Mouse (Mus musculus) forebrain, embryonic 16.5 days (tissue): ENCODE data around the gene 4930523C07Rik. TPM values are rescaled to one million over a fixed set of nuclear protein-coding genes. Genes with fewer than 3 reads are reported as not detected.
A peak's percentile ranks its signal among the peaks of the same experiment; 100 is the strongest.

Source experiments
- ATAC-seq: fragments of 200-750 bp; cut with Nextera tagmentation; 2 replicates; pipeline ENCODE4 v1.8.0; 2017; ENCODE audit warnings: mild to moderate bottlenecking, moderate library complexity
- H3K27ac ChIP-seq: fragments of 300-500 bp; sonication (generic); 2 replicates; pipeline ENCODE4 v1.5.1; 2014; ENCODE audit warnings: low read length, control low read depth
- H3K27me3 ChIP-seq: fragments of 300-500 bp; sonication (generic); replicated peaks from 2 replicates; pipeline ENCODE4 v1.6.1; 2014; ENCODE audit warnings: low read length; ENCODE audit not compliant: control insufficient read depth, insufficient read depth
- H3K36me3 ChIP-seq: fragments of 300-500 bp; sonication (generic); 2 replicates; pipeline ENCODE4 v1.6.1; 2014; ENCODE audit not compliant: control insufficient read depth, insufficient read depth
- H3K4me1 ChIP-seq: fragments of 300-500 bp; sonication (generic); replicated peaks from 2 replicates; pipeline ENCODE4 v1.6.1; 2014; ENCODE audit warnings: low read length; ENCODE audit not compliant: control insufficient read depth, insufficient read depth
- H3K4me2 ChIP-seq: fragments of 300-500 bp; sonication (generic); 2 replicates; pipeline ENCODE4 v1.6.1; 2014; ENCODE audit warnings: mild to moderate bottlenecking, low read length, control low read depth
- H3K4me3 ChIP-seq: fragments of 300-500 bp; sonication (generic); replicated peaks from 2 replicates; pipeline ENCODE4 v1.5.1; 2014; ENCODE audit warnings: mild to moderate bottlenecking, low read length, control low read depth
- H3K9ac ChIP-seq: fragments of 300-500 bp; sonication (generic); replicated peaks from 2 replicates; pipeline ENCODE4 v1.6.1; 2014; ENCODE audit warnings: low read depth, low read length, control low read depth
- H3K9me3 ChIP-seq: fragments of 300-500 bp; sonication (generic); 2 replicates; pipeline ENCODE4 v1.6.1; 2016; ENCODE audit warnings: low read length; ENCODE audit not compliant: control insufficient read depth
- WGBS: fragments of 180-500 bp; shearing (Covaris S2); extraction: QIAGEN DNeasy Blood & Tissue Kit; methylation state at CpG from one replicate; pipeline ENCODE4 v1.1.7; 2014; 5-methylcytosine and 5-hydroxymethylcytosine counted together
- polyA plus RNA-seq: library from polyadenylated mRNA; unstranded; fragments of >200 nt; fragmentation: Nextera tagmentation; extraction: Ambion mirVana; gene quantifications from 2 replicates; pipeline ENCODE4 v1.2.1, GENCODE M21; 2015

The 4930523C07Rik gene
- polyA plus RNA-seq: 2.1 and 2.5 TPM in 2 replicates

DNA sequence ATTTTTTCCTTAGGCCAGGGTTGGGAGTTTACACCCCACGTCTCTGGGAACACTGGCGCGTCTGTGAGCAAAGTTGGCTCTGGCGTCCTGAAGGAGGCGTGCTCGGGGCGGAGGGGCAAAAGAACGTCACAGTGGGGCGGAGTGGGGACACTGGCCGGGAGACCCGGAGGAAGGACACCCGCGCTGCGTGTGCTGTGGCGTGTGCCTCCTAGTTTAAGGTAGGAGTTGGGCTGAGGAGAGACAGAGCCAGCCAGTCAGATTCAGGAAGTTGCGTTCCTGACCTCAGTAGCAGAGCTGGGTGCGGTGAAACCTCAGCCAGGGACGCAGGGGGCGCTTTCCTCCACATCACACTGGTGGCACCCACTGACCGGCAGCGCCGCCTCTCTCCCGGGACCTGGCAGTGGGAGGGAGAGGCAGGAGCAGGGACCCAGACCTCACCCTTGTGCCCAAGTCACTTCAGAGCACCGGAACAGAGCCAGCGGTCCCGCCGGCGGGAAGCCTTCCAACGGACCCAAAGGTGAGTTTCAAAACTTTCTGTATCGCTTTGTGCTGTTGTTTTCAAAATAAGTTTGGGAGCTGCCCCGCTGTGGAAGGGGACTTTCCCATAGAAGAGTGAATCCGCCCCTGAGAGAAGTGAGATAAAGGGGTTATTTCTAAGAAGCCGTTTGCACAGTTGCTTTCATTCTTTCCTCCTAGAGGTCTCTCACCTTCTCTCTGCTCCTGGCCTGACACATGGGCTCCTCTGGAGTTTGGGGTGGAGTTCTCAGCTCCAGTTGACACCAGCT lies at the start of gene 4930523C07Rik:
Gene 4930523C07Rik, plus strand, starts transcription at position 146 of the 785 bp plus-strand sequence.
- Histone ChIP-seq H3K4me3 (peak within 1 kb of the TSS; percentile 31), H3K27me3 (no peaks in the 10 kb centered on the region), H3K4me1 (peaks cover 7% of the 10 kb centered on the region), H3K4me2 (peak within 1 kb of the TSS; percentile 62), H3K27ac (no peak within 1 kb of the TSS), H3K9ac (peak within 1 kb of the TSS; percentile 40; the same call in 1 of the 2 replicates), H3K36me3 (no peaks in the 10 kb centered on the region), H3K9me3 (no peaks in the 10 kb centered on the region)
- WGBS: 2% methylated on average over 33 of the region's 33 CpGs
- ATAC-seq: peak; percentile 59; the same call in 1 of the 2 replicates

DNA sequence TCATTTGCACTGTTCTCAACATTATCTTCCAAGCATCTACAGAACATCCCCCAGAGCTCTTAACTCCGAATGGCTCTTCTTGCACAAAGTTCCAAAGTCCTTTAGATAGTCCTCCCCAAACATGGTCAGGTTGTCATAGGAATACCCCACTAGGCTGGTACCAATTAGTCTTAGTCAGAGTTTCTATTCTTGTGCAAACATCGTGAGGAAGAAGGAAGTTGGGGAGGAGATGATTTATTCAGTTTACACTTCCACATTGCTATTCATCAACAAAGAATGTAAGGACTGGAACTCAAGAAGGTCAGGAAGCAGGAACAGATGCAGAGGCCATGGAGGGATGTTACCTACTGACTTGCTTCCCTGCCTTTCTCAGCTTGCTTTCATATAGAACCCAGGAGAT lies 46.9 kb upstream of the 4930523C07Rik start:
- no peak overlapping the region for H3K27ac ChIP-seq
- H3K9me3 ChIP-seq: no peaks in the 10 kb centered on the region
- no peak overlapping the region for H3K4me2 ChIP-seq
- no peak overlapping the region for H3K4me3 ChIP-seq
- H3K36me3 ChIP-seq: no peaks in the 10 kb centered on the region
- H3K9ac ChIP-seq: no peak overlapping the region
- no peaks in the 10 kb centered on the region for H3K27me3 ChIP-seq
- ATAC-seq: no peak
- 68% methylated on average over 2 of the region's 2 CpGs for WGBS
- H3K4me1 ChIP-seq: no peaks in the 10 kb centered on the region

DNA sequence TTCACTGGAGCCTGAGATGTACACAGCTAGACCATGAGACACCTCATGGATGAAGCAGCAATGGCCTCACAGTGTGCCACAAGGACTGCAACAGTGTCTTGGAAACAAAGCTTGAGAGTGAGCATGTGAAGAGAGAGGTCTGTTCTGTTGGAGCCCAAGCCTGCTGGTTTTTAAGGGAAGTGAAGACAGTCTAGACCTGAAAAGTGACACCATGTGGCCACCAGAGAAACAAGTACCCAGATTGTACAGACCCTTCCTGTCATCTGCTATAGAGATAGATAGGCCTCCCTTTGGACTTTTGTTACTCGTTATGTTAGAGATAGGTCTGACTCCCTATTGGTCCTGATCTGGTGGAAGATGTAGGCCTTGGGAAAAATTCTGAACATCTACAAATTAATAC lies 45.8 kb upstream of the 4930523C07Rik start:
- no peaks in the 10 kb centered on the region for H3K27me3 ChIP-seq
- H3K27ac ChIP-seq: no peak overlapping the region
- no peak overlapping the region for H3K4me3 ChIP-seq
- H3K36me3 ChIP-seq: no peaks in the 10 kb centered on the region
- H3K4me1 ChIP-seq: no peaks in the 10 kb centered on the region
- ATAC-seq: no peak
- no peak overlapping the region for H3K9ac ChIP-seq
- 94% methylated on average over 1 of the region's 1 CpGs for WGBS
- no peaks in the 10 kb centered on the region for H3K9me3 ChIP-seq
- H3K4me2 ChIP-seq: no peak overlapping the region

- no peak for ATAC-seq
- H3K9me3 ChIP-seq: no peaks in the 10 kb centered on the region
Measured at GRCm38 (mm10) chr1:159999232-159999631, 45.0 kb upstream of the 4930523C07Rik start.

DNA sequence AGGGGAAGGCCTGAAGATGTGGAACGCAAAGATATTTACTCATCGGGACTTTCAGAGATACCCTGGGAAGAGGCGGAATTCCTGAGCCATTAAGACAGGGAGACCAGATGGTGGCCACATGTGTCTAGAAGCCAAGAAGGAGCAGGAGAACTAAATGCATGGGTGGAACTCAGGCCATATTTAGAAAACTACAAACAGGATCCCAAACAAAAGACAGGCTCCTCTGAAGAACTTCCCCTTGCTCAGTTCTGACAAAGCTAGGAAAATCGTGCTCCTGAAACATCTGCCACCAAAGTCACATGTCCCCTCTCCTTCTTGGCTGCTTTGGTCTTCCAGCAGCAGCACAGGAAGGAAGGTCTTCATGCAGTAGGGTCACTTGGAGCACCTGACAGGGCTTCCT lies 38.9 kb upstream of the 4930523C07Rik start:
- H3K9ac ChIP-seq: no peak overlapping the region
- H3K27ac ChIP-seq: no peak overlapping the region
- H3K4me2 ChIP-seq: no peak overlapping the region
- H3K4me3 ChIP-seq: no peak overlapping the region
- no peak for ATAC-seq
- WGBS: 91% methylated on average over 4 of the region's 4 CpGs
- no peaks in the 10 kb centered on the region for H3K9me3 ChIP-seq
- no peaks in the 10 kb centered on the region for H3K36me3 ChIP-seq
- no peaks in the 10 kb centered on the region for H3K27me3 ChIP-seq
- H3K4me1 ChIP-seq: no peaks in the 10 kb centered on the region

More at GRCm38 (mm10) chr1:159999232-159999631, 45.0 kb upstream of the 4930523C07Rik start:
- 83% methylated on average over 3 of the region's 3 CpGs for WGBS
- Histone ChIP-seq H3K4me3 (no peak overlapping the region), H3K4me1 (no peaks in the 10 kb centered on the region), H3K9ac (no peak overlapping the region), H3K27me3 (no peaks in the 10 kb centered on the region), H3K27ac (no peak overlapping the region), H3K36me3 (no peaks in the 10 kb centered on the region), H3K4me2 (no peak overlapping the region)

DNA sequence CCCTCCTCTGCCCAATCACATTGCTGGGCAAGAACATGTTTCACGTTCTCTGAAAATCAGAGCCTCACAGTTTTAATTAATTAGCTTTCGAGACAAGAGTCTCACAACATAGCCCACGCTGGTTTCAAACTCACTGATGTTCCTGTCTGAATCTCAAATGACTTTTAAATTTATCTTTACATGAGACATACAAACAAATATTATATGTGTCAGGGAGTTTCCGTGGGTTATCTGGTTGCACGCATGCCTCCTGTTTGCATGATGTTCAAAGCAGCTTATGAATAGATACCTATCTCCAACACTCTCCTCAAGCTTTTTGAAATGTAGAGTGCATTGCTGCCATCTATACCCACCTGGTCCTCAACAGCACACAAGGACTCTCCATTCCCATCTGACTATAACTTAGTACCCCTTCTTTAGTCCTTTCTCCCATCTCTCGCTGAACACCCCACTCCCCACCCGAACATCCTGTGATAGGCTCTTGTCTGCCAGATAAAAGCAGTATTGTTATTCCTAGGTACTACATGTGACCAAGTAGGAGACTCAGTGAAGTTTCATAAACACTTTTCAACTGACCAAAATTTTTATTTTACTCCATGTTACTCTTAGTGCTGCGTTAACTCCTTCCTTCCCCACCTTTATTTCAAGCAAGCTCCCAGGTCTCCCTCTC lies 37.1 kb upstream of the 4930523C07Rik start:
- no peak overlapping the region for H3K4me3 ChIP-seq
- no peaks in the 10 kb centered on the region for H3K9me3 ChIP-seq
- H3K4me1 ChIP-seq: no peaks in the 10 kb centered on the region
- WGBS: 92% methylated on average over 8 of the region's 8 CpGs
- no peak for ATAC-seq
- no peak overlapping the region for H3K9ac ChIP-seq
- no peaks in the 10 kb centered on the region for H3K27me3 ChIP-seq
- H3K36me3 ChIP-seq: no peaks in the 10 kb centered on the region
- no peak overlapping the region for H3K27ac ChIP-seq
- no peak overlapping the region for H3K4me2 ChIP-seq

DNA sequence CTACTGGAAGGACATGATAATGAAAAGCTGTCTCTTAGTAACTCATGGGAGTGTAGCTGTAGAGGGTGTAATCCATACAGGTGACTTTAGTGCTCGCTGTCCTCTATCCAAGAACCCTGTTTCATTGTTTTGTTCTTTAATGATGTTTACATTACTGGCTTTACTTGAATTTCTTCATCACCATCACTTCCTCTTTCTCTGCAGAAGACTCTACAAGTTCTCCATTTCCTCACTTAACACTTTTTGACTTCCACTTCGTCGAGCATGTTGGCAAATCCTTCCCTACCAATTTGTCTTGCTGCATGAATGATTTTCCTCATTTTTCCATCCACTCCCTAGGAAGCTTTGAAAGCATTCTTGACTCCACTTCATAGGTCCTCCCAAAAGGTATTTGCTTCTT lies 31.1 kb upstream of the 4930523C07Rik start:
- no peaks in the 10 kb centered on the region for H3K27me3 ChIP-seq
- H3K27ac ChIP-seq: no peak overlapping the region
- no peaks in the 10 kb centered on the region for H3K36me3 ChIP-seq
- H3K4me1 ChIP-seq: no peaks in the 10 kb centered on the region
- H3K4me2 ChIP-seq: no peak overlapping the region
- no peaks in the 10 kb centered on the region for H3K9me3 ChIP-seq
- no peak for ATAC-seq
- H3K4me3 ChIP-seq: no peak overlapping the region
- H3K9ac ChIP-seq: no peak overlapping the region
- 90% methylated on average over 3 of the region's 3 CpGs for WGBS

GRCm38 (mm10) chr1:160024339-160024980 lies 19.7 kb upstream of the 4930523C07Rik start:
- Histone ChIP-seq H3K4me1 (no peaks in the 10 kb centered on the region), H3K9me3 (peaks cover 2% of the 10 kb centered on the region; the same call in 1 of the 2 replicates), H3K27ac (no peak overlapping the region), H3K36me3 (no peaks in the 10 kb centered on the region), H3K4me3 (no peak overlapping the region), H3K27me3 (no peaks in the 10 kb centered on the region), H3K9ac (no peak overlapping the region), H3K4me2 (no peak overlapping the region)
- 89% methylated on average over 10 of the region's 10 CpGs for WGBS
- no peak for ATAC-seq
